Mouse (Mus musculus) bone marrow, adult 2 months (tissue): ENCODE measurements around the gene Ppp3ca.

Experiments
- CTCF ChIP-seq: fragments of 200-500 bp; IDR thresholded peaks from 2 replicates; pipeline ENCODE4 v1.5.1; 2011; ENCODE audit warnings: low read length, control low read depth; ENCODE audit not compliant: control insufficient read depth, insufficient read depth
- POLR2A ChIP-seq: fragments of 200-500 bp; IDR thresholded peaks from 2 replicates; pipeline ENCODE4 v1.6.1; 2011; ENCODE audit warnings: low read depth, mild to moderate bottlenecking, control low read depth, low read length, borderline replicate concordance; ENCODE audit not compliant: control insufficient read depth

GRCm38 (mm10) chr3:136814916-136815315 is 145.0 kb downstream of the Ppp3ca start:
- no peak for TF ChIP-seq CTCF
- no peak for TF ChIP-seq POLR2A
